Mouse (Mus musculus): Measurements from ENCODE around the gene Hist2h2aa2.
"Not testable (repeated sequence)": the region's sequence is repeated elsewhere in the genome, so short reads cannot be mapped to it uniquely, and the experiment has no call there.

Hist2h2aa2 gene

GRCm38 (mm10) chr3:96220131-96220764 is 19.8 kb downstream of the Hist2h2aa2 start:
- in situ Hi-C loops (cut with MboI; ENCODE audit: low pct_unique_long_range_greater_than_20kb in 1 of 2, low sequenced_read_pairs in 2 of 2, unreplicated experiment in 1 of 2): not testable (repeated sequence)

- in situ Hi-C loops (cut with MboI; ENCODE audit: low pct_unique_long_range_greater_than_20kb in 1 of 2, low sequenced_read_pairs in 2 of 2, unreplicated experiment in 1 of 2): no loop called here
Observed at GRCm38 (mm10) chr3:96219661-96220130, 20.4 kb downstream of the Hist2h2aa2 start, which contains the start of the genes Bola1 and Hist2h2ab. TSS of gene Bola1 (minus strand) at chr3:96219709. TSS of gene Hist2h2ab (plus strand) at chr3:96219865.

GRCm38 (mm10) chr3:96219191-96219641 is 20.9 kb downstream of the Hist2h2aa2 start:
- in situ Hi-C loops (cut with MboI; ENCODE audit: low pct_unique_long_range_greater_than_20kb in 1 of 2, low sequenced_read_pairs in 2 of 2, unreplicated experiment in 1 of 2): no loop called here

- in situ Hi-C loops (cut with MboI; ENCODE audit: low pct_unique_long_range_greater_than_20kb in 1 of 2, low sequenced_read_pairs in 2 of 2, unreplicated experiment in 1 of 2): no loop called here
Observed at GRCm38 (mm10) chr3:96209242-96209641, 30.8 kb downstream of the Hist2h2aa2 start.

- in situ Hi-C loops (cut with MboI; ENCODE audit: low pct_unique_long_range_greater_than_20kb in 1 of 2, low sequenced_read_pairs in 2 of 2, unreplicated experiment in 1 of 2): no loop called here
Observed at GRCm38 (mm10) chr3:96207819-96208218, 32.3 kb downstream of the Hist2h2aa2 start.

- in situ Hi-C loops (cut with MboI; ENCODE audit: low pct_unique_long_range_greater_than_20kb in 1 of 2, low sequenced_read_pairs in 2 of 2, unreplicated experiment in 1 of 2): no loop called here
Observed at GRCm38 (mm10) chr3:96199731-96200130, 40.3 kb downstream of the Hist2h2aa2 start.

- in situ Hi-C loops (cut with MboI; ENCODE audit: low pct_unique_long_range_greater_than_20kb in 1 of 2, low sequenced_read_pairs in 2 of 2, unreplicated experiment in 1 of 2): not testable (repeated sequence)
Observed at GRCm38 (mm10) chr3:96198601-96199251, 41.4 kb downstream of the Hist2h2aa2 start.

GRCm38 (mm10) chr3:96198181-96198580 is 41.9 kb downstream of the Hist2h2aa2 start:
- in situ Hi-C loops (cut with MboI; ENCODE audit: low pct_unique_long_range_greater_than_20kb in 1 of 2, low sequenced_read_pairs in 2 of 2, unreplicated experiment in 1 of 2): no loop called here

GRCm38 (mm10) chr3:96197129-96197749 is 42.8 kb downstream of the Hist2h2aa2 start:
- in situ Hi-C loops (cut with MboI; ENCODE audit: low pct_unique_long_range_greater_than_20kb in 1 of 2, low sequenced_read_pairs in 2 of 2, unreplicated experiment in 1 of 2): no loop called here

- in situ Hi-C loops (cut with MboI; ENCODE audit: low pct_unique_long_range_greater_than_20kb in 1 of 2, low sequenced_read_pairs in 2 of 2, unreplicated experiment in 1 of 2): no loop called here
Observed at GRCm38 (mm10) chr3:96196437-96197128, 43.5 kb downstream of the Hist2h2aa2 start.

GRCm38 (mm10) chr3:96195616-96196313 is 44.3 kb downstream of the Hist2h2aa2 start:
- in situ Hi-C loops (cut with MboI; ENCODE audit: low pct_unique_long_range_greater_than_20kb in 1 of 2, low sequenced_read_pairs in 2 of 2, unreplicated experiment in 1 of 2): no loop called here

GRCm38 (mm10) chr3:96194966-96195365 is 45.1 kb downstream of the Hist2h2aa2 start:
- in situ Hi-C loops (cut with MboI; ENCODE audit: low pct_unique_long_range_greater_than_20kb in 1 of 2, low sequenced_read_pairs in 2 of 2, unreplicated experiment in 1 of 2): no loop called here

GRCm38 (mm10) chr3:96192977-96193376 is 47.1 kb downstream of the Hist2h2aa2 start:
- in situ Hi-C loops (cut with MboI; ENCODE audit: low pct_unique_long_range_greater_than_20kb in 1 of 2, low sequenced_read_pairs in 2 of 2, unreplicated experiment in 1 of 2): no loop called here
